Mouse (Mus musculus) brain, embryonic 14.5 days (tissue): ENCODE data around the gene Ccdc12.

Experiments used
- CTCF ChIP-seq: fragments of 200-500 bp; IDR thresholded peaks from 2 replicates; pipeline ENCODE4 v1.5.1; 2012; ENCODE audit warnings: inconsistent platforms, mild to moderate bottlenecking, moderate library complexity, borderline replicate concordance; ENCODE audit not compliant: insufficient read depth, insufficient read length; ENCODE audit errors: extremely low read depth
- POLR2A ChIP-seq: fragments of 200-500 bp; IDR thresholded peaks from 2 replicates; pipeline ENCODE4 v1.6.1; 2012; ENCODE audit warnings: mild to moderate bottlenecking, inconsistent platforms, borderline replicate concordance; ENCODE audit not compliant: poor library complexity, insufficient read depth, insufficient read length, severe bottlenecking; ENCODE audit errors: extremely low read depth

DNA sequence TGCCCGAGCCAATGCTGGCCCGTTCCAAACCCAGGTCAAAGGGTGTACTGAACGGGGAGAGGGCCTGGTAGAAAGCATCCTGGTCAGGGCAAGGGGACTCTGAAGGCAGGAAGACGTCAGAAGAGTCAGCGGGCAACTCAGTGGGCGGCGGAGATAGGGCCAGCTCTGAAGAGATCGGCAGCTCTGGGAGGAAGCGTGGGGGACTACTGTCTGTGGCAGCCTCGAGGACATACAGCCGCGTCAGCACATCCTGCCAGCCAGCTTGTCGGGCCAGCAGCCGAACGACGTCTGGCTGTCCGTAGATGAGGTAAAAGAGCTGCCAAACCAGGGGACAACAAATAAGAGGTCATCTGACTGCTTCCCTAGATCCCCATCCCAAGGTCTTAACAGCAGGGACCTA, 22.4 kb upstream of the Ccdc12 start:
- TF ChIP-seq CTCF (no peak), POLR2A (no peak)
